Mouse (Mus musculus) layer of hippocampus, postnatal 25 days (tissue): ENCODE results near the gene Calr4. TPM values are rescaled to one million over a fixed set of nuclear protein-coding genes. Genes with fewer than 3 reads are reported as not detected.
A peak's percentile ranks its signal among the peaks of the same experiment; 100 is the strongest.

Experiments used
- DNase-seq, 2 experiments: peaks; one replicate each; pipeline ENCODE4 v3.0.0; 2022; ENCODE audit warnings: mixed read lengths in 2 of 2, low spot score in 1 of 2; ENCODE audit errors: extremely low spot score in 1 of 2
- total RNA-seq, 2 experiments: library from RNA; stranded (reverse); gene quantifications; 2 replicates each; pipeline ENCODE4 v1.2.3; 2021

Gene Calr4
- total RNA-seq = 1 to 10 TPM in 1 of 2 experiments, under 1 TPM in 1; 0.87 to 1.2 TPM

- DNase-seq = no peak
Observed at GRCm38 (mm10) chr4:109234185-109234584, at the start of gene Calr4. Calr4 (plus strand) TSS chr4:109234485.

DNA sequence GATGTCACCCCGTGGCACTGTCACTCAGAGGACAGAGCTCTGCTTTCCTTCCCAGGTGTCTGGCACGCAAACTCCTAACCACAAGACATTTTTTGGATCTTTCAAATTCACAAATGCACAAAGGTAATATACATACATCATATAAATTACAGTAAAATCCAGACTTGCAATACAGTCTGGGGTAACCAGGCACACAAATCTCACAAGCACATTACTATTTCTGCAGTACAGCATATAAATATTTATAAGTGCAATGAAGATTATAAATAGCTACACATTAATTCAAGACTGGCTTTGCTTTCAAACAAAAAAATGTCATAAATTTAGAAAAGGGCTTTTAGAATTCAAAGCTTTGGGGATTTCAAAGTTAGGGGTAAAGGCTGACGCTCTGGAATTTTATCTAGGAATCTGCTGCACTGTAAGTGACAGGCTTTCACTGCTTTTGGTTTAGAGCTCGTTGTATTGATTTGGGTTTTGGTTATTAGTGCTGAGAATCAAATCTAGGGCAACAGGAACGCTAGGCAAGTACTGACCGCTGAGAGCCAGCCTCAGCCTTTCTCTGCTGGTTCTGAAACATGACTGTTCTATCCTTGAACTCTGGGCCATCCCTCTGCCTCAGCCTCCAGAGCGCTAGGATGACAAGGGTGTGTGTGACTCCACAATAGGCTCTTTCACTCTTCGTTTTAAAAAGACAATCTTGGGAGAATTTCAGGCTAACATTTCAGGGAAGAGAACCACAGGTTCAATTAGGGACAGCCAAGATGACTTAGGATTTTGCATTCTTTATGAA lies 48.5 kb upstream of the Calr4 start:
- DNase-seq = no peak

- no peak for DNase-seq
Observed at GRCm38 (mm10) chr4:109191598-109191997, 42.7 kb upstream of the Calr4 start.

- no peak for DNase-seq
Observed at GRCm38 (mm10) chr4:109193886-109194285, 40.4 kb upstream of the Calr4 start.

DNA sequence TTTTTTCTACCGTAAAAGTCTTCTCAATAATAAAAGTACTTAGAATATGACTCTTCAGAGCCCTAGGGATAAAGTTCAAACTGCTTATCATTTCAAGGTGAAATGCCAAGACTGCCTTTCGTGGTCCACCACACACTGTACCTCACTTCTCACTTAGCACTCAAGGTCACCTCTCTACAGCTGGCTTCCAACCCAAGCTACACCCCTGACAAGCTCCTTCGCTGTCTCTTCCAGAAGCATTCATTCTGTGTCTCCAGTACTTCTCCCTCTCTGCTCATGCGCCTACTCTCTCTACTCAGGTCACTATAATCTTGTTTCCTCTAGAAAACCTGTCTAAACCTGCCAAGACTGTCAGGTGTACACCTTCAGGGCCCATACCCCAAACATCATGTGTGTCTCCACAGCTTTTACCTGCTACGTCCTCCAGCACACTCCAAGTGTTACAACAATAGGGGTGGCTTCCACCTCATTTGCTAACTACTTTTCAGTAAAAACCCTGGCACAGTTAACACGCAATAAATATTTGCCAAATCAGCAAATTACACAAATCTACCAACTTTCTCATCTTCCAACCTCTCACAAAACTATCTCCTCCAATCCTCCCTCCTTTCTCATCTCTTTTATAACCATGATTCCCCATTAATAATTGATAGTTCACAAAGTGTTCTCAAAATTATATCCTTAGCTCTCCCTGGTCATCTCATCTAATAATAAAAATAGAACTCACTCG lies 38.2 kb upstream of the Calr4 start:
- DNase-seq = no peak

DNA sequence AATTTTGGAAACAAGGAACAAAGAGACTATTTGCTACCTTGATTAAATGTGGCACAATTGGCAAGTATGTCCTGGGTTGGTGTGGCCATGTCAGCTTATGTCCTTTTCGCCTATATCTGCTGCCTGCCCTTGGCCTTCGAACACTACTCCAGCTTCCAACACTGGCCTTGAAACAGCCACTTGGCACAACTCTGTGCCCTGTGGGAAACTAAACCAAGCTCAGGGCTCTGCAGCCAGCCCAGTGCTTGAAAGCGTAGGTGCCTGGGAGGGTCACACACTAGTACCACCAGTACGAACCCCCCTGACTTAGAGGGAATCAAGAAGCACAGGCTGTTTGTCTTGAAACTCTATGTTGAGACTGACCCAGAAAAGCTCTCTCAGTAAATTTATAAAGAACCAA lies 35.2 kb upstream of the Calr4 start:
- DNase-seq = no peak

GRCm38 (mm10) chr4:109201582-109202424 lies 32.5 kb upstream of the Calr4 start, which contains the start of gene Osbpl9:
Osbpl9 (minus strand) TSS chr4:109202272.
- DNase-seq = peak; percentile 95 to 97

DNA sequence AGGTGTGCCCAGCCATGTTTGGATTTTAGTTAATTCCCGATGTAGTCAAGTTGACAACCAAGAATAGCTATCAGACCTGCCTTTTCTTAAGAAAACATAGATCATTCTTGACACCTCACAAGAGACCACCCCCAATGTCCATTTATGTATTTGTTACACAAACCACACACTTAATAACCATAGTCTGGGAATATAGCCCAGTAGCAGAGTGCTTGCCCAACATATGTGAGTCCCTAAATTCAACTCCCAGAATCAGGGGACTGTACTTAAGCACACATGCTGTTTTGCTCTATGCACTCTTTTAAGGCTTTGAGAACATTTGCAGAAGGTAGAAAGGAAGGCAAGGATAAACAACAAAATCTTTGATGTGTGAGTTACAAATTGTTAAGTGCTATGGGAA lies 30.4 kb upstream of the Calr4 start:
- DNase-seq = no peak

- DNase-seq = no peak
Observed at GRCm38 (mm10) chr4:109204416-109204815, 29.9 kb upstream of the Calr4 start.

- DNase-seq = no peak
Observed at GRCm38 (mm10) chr4:109207524-109207923, 26.8 kb upstream of the Calr4 start.

DNA sequence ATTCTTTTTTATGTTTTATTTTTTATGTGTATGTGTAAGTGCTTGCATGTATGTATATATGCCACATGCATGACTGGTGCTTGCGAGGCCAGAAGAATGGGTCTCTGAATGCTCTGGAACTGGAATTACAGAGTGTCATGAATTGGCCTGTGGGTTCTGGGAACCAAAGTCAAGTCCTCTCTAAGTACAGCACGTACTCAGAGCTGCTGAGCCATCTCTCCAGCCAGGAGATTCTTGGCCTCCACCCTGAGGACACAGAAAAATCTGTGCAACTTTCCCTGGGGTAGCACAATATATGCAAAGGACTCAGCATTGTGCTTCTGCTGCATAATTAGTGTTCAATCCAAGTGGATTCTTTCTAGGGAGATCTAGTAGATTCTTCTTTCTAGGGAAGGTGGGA lies 24.0 kb upstream of the Calr4 start:
- DNase-seq = no peak

GRCm38 (mm10) chr4:109210881-109211280 lies 23.4 kb upstream of the Calr4 start:
- no peak for DNase-seq

DNA sequence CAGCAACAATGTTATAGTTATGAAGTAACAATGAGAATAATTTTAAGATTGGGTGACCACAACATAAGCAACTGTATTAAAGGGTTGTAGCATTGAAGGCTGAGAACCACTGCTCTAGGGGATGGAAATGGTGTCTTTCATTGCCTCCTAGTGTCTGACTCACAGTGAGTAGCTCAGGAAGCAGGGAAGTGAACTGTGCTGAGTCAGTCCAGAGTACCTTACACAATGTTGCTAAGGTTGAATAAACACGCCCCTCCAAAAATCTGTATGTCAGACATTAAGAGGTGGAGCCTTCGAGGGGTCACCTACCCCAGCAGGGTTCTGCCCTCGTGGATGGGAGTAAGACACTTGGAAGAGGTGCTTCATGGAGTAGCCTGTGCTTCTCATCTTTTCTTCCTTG lies 20.3 kb upstream of the Calr4 start:
- DNase-seq = no peak

DNA sequence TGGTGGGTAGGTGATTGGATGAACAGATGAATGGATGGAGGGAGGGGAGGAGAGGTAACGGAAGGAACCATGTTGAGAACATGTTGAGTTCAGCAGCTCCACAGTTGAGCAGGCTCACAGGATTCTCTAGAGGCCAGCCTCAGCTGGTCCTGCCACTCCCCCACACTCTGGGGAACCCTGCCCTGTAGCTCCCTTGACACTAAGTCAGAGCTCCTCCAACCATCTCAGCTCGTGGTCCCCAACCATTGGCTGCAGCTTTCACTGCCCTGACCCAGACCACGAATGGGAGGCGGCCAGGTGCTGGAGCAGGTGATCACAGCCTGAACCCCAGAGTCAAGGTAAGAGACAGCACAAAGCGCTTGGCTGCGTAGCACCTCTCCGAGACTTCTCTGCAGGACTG lies 16.3 kb upstream of the Calr4 start:
- DNase-seq = no peak

- DNase-seq = no peak
Observed at GRCm38 (mm10) chr4:109220441-109220940, 13.8 kb upstream of the Calr4 start.

DNA sequence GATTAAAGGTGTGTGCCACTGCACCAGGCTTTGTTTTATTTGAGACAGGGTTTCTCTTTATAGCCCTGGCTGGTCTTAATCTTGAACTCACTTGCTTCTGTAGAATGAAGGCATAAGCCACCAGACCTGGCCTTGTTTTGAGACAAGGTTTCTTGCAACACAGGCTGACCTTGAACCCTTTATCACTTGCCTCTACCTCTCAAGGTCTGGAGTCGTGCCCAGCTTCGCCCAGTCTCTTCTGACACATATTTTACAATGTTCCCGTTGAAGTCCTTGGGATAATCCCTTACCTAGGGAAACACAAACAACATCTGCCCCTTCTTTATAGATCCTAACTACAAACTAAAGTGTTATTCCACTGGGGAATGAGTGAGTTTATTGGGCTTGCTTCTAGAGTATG lies 12.3 kb upstream of the Calr4 start:
- DNase-seq = no peak

GRCm38 (mm10) chr4:109224762-109225552 lies 9.3 kb upstream of the Calr4 start:
- DNase-seq = peak; percentile 54 to 77

- DNase-seq = no peak
Observed at GRCm38 (mm10) chr4:109225606-109226005, 8.7 kb upstream of the Calr4 start.

- DNase-seq = no peak
Observed at GRCm38 (mm10) chr4:109226071-109226470, 8.2 kb upstream of the Calr4 start.

GRCm38 (mm10) chr4:109229766-109230279 lies 4.5 kb upstream of the Calr4 start:
- DNase-seq = no peak
